Mouse (Mus musculus) bone marrow, adult 2 months (tissue): Measurements from ENCODE around the gene Sult6b2.

ENCODE experiments used
- CTCF ChIP-seq: fragments of 200-500 bp; IDR thresholded peaks from 2 replicates; pipeline ENCODE4 v1.5.1; 2011; ENCODE audit warnings: low read length, control low read depth; ENCODE audit not compliant: control insufficient read depth, insufficient read depth
- POLR2A ChIP-seq: fragments of 200-500 bp; IDR thresholded peaks from 2 replicates; pipeline ENCODE4 v1.6.1; 2011; ENCODE audit warnings: low read depth, mild to moderate bottlenecking, control low read depth, low read length, borderline replicate concordance; ENCODE audit not compliant: control insufficient read depth

DNA sequence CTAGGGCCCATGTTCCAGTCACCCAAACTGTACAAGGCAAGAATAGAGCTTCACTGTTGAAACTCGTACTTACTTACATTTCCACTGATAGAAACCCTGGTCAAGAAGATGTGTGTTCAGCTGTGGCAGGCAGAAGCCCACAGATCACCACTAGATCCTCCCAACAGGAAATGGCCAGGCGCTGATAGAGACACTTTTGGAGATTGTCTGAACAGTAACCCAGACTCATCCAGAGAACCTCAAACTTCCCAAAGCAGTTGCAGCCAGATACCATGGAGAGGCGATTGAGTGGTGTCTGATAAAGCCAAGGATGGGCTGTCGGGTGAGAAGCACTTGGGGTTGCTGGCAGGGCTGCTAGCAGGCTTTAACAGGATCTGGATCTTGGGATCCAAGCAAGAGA is 27.4 kb downstream of the Sult6b2 start:
- TF ChIP-seq POLR2A, result no peak
- TF ChIP-seq CTCF, result no peak
